Mouse (Mus musculus): ENCODE measurements around the gene Gpr19. TPM values are rescaled to one million over a fixed set of nuclear protein-coding genes. Genes with fewer than 3 reads are reported as not detected.

The Gpr19 gene
- total and polyA plus RNA-seq, 2 experiments, result 4.7 to 6.9 TPM

GRCm38 (mm10) chr6:134838111-134838510, 60.3 kb downstream of the Gpr19 start:
- no peak overlapping the region for H3K27ac ChIP-seq (replicated peaks; ENCODE audit: insufficient read depth, low read depth, low read length)
- H3K4me1 ChIP-seq (ENCODE audit: control insufficient read depth, insufficient read depth, low read length), result no peaks in the 10 kb centered on the region; the same call in 1 of the 2 replicates
- WGBS, result 89% methylated on average over 4 of the region's 4 CpGs
- no peak overlapping the region for H3K9ac ChIP-seq (ENCODE audit: low read depth, low read length)
- DNase-seq (ENCODE audit: extremely low read depth, low read depth, low spot score), result no peak
- no peak overlapping the region for H3K4me3 ChIP-seq (ENCODE audit: insufficient read depth, low read depth, low read length)
- H3K36me3 ChIP-seq (ENCODE audit: control insufficient read depth, insufficient read depth, low read length), result peaks cover 10% of the 10 kb centered on the region; the same call in 1 of the 2 replicates
- no peak for TF ChIP-seq CTCF (IDR thresholded peaks at IDR 0.05; ENCODE audit: low read depth, low read length)
- no peak for TF ChIP-seq POLR2A (IDR thresholded peaks at IDR 0.05; ENCODE audit: extremely low read depth, insufficient read depth, low read length)
- H3K79me2 ChIP-seq (ENCODE audit: control insufficient read depth, insufficient read depth, low read length), result peaks cover 20% of the 10 kb centered on the region; the same call in 1 of the 2 replicates
- H3K27me3 ChIP-seq (ENCODE audit: control insufficient read depth, insufficient read depth, low read length), result no peaks in the 10 kb centered on the region

- Histone ChIP-seq H3K79me2 (ENCODE audit: control insufficient read depth, insufficient read depth, low read length) (peaks cover 20% of the 10 kb centered on the region; the same call in 1 of the 2 replicates), H3K4me1 (ENCODE audit: control insufficient read depth, insufficient read depth, low read length) (peaks cover 3% of the 10 kb centered on the region; the same call in 1 of the 2 replicates), H3K36me3 (ENCODE audit: control insufficient read depth, insufficient read depth, low read length) (peaks cover 6% of the 10 kb centered on the region; the same call in 1 of the 2 replicates), H3K9ac (ENCODE audit: low read depth, low read length) (no peak overlapping the region), H3K27ac (replicated peaks; ENCODE audit: insufficient read depth, low read depth, low read length) (no peak overlapping the region), H3K27me3 (ENCODE audit: control insufficient read depth, insufficient read depth, low read length) (no peaks in the 10 kb centered on the region), H3K4me3 (ENCODE audit: insufficient read depth, low read depth, low read length) (no peak overlapping the region)
- WGBS, result 88% methylated on average over 9 of the region's 9 CpGs
- TF ChIP-seq POLR2A (IDR thresholded peaks at IDR 0.05; ENCODE audit: extremely low read depth, insufficient read depth, low read length), result no peak
- TF ChIP-seq CTCF (IDR thresholded peaks at IDR 0.05; ENCODE audit: low read depth, low read length), result no peak
- no peak for DNase-seq (ENCODE audit: extremely low read depth, low read depth, low spot score)
Observed at GRCm38 (mm10) chr6:134834585-134835251, 63.7 kb downstream of the Gpr19 start.

DNA sequence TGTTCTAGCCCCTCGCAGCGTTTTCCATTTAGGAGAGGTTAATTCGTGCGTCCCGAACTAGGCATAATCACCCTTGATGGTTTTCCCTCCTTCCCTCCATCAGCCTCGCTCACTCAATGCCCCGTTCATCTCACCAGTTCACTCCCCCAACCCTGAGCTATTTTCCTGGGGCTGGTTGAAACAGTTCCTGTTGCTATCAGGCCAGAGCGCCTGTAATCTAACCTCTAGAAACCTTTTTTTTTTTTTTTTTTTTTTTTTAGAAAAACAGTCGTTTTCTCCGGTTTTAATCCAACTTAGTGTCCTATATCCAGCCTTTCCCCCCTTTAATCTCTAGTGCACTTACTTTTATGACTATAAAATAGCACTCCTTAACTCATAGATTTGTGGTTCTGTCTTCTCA, 67.6 kb downstream of the Gpr19 start:
- DNase-seq (ENCODE audit: extremely low read depth, low read depth, low spot score), result peak; percentile 18
- Histone ChIP-seq H3K27me3 (ENCODE audit: control insufficient read depth, insufficient read depth, low read length) (no peaks in the 10 kb centered on the region), H3K4me3 (ENCODE audit: insufficient read depth, low read depth, low read length) (peak overlapping the region; percentile 72), H3K9ac (ENCODE audit: low read depth, low read length) (peak overlapping the region; percentile 86), H3K27ac (replicated peaks; ENCODE audit: insufficient read depth, low read depth, low read length) (peak overlapping the region; percentile 86), H3K79me2 (ENCODE audit: control insufficient read depth, insufficient read depth, low read length) (peaks cover 9% of the 10 kb centered on the region; the same call in 1 of the 2 replicates), H3K36me3 (ENCODE audit: control insufficient read depth, insufficient read depth, low read length) (no peaks in the 10 kb centered on the region; the same call in 1 of the 2 replicates), H3K4me1 (ENCODE audit: control insufficient read depth, insufficient read depth, low read length) (peaks cover 6% of the 10 kb centered on the region; the same call in 1 of the 2 replicates)
- TF ChIP-seq POLR2A (IDR thresholded peaks at IDR 0.05; ENCODE audit: extremely low read depth, insufficient read depth, low read length) (no peak), CTCF (IDR thresholded peaks at IDR 0.05; ENCODE audit: low read depth, low read length) (no peak)
- WGBS, result under 1% methylated on average over 10 of the region's 10 CpGs

- TF ChIP-seq POLR2A (IDR thresholded peaks at IDR 0.05; ENCODE audit: extremely low read depth, insufficient read depth, low read length) (peak; percentile 69), CTCF (IDR thresholded peaks at IDR 0.05; ENCODE audit: low read depth, low read length) (no peak)
- Histone ChIP-seq H3K9ac (ENCODE audit: low read depth, low read length) (peak within 1 kb of the TSS; percentile 86), H3K36me3 (ENCODE audit: control insufficient read depth, insufficient read depth, low read length) (no peaks in the 10 kb centered on the region), H3K4me1 (ENCODE audit: control insufficient read depth, insufficient read depth, low read length) (peaks cover 6% of the 10 kb centered on the region; the same call in 1 of the 2 replicates), H3K27me3 (ENCODE audit: control insufficient read depth, insufficient read depth, low read length) (no peaks in the 10 kb centered on the region), H3K4me3 (ENCODE audit: insufficient read depth, low read depth, low read length) (peak within 1 kb of the TSS; percentile 72), H3K79me2 (ENCODE audit: control insufficient read depth, insufficient read depth, low read length) (peaks cover 9% of the 10 kb centered on the region; the same call in 1 of the 2 replicates), H3K27ac (replicated peaks; ENCODE audit: insufficient read depth, low read depth, low read length) (peak within 1 kb of the TSS; percentile 96)
- peak; percentile 96 for DNase-seq (ENCODE audit: extremely low read depth, low read depth, low spot score)
- under 1% methylated on average over 58 of the region's 58 CpGs for WGBS
Observed at GRCm38 (mm10) chr6:134829786-134830700, 68.3 kb downstream of the Gpr19 start, which contains the start of gene Crebl2. TSS of gene Crebl2 (plus strand) at chr6:134830154.

GRCm38 (mm10) chr6:134822844-134823243, 75.5 kb downstream of the Gpr19 start:
- no peaks in the 10 kb centered on the region for H3K79me2 ChIP-seq (ENCODE audit: control insufficient read depth, insufficient read depth, low read length)
- H3K9ac ChIP-seq (ENCODE audit: low read depth, low read length), result no peak overlapping the region
- 73% methylated on average over 10 of the region's 10 CpGs for WGBS
- H3K27ac ChIP-seq (replicated peaks; ENCODE audit: insufficient read depth, low read depth, low read length), result no peak overlapping the region
- no peak overlapping the region for H3K4me3 ChIP-seq (ENCODE audit: insufficient read depth, low read depth, low read length)
- no peaks in the 10 kb centered on the region for H3K4me1 ChIP-seq (ENCODE audit: control insufficient read depth, insufficient read depth, low read length)
- no peak for TF ChIP-seq POLR2A (IDR thresholded peaks at IDR 0.05; ENCODE audit: extremely low read depth, insufficient read depth, low read length)
- TF ChIP-seq CTCF (IDR thresholded peaks at IDR 0.05; ENCODE audit: low read depth, low read length), result peak; percentile 81
- no peak for DNase-seq (ENCODE audit: extremely low read depth, low read depth, low spot score)
- no peaks in the 10 kb centered on the region for H3K27me3 ChIP-seq (ENCODE audit: control insufficient read depth, insufficient read depth, low read length)
- no peaks in the 10 kb centered on the region for H3K36me3 ChIP-seq (ENCODE audit: control insufficient read depth, insufficient read depth, low read length)
